Mouse (Mus musculus) lung, postnatal 0 days (tissue): ENCODE data around the gene Cyth1. TPM values are rescaled to one million over a fixed set of nuclear protein-coding genes. Genes with fewer than 3 reads are reported as not detected.

Source experiments
- ATAC-seq: fragments of 200-750 bp; cut with Nextera tagmentation; 2 replicates; pipeline ENCODE4 v1.8.0; 2017; ENCODE audit warnings: moderate library complexity
- DNase-seq: peaks from one replicate; pipeline ENCODE4 v3.0.0-alpha.2; 2016; ENCODE audit warnings: low spot score
- H3K27ac ChIP-seq: fragments of 300-500 bp; sonication (generic); 2 replicates; pipeline ENCODE4 v1.5.1; 2014; ENCODE audit warnings: antibody characterized with exemption, mild to moderate bottlenecking, low read length, mixed read lengths
- H3K27me3 ChIP-seq: fragments of 300-500 bp; sonication (generic); replicated peaks from 2 replicates; pipeline ENCODE4 v1.6.1; 2014; ENCODE audit warnings: low read length, mixed read lengths; ENCODE audit not compliant: insufficient read depth
- H3K36me3 ChIP-seq: fragments of 300-500 bp; sonication (generic); 2 replicates; pipeline ENCODE4 v1.6.1; 2014; ENCODE audit warnings: low read length, mixed read lengths; ENCODE audit not compliant: insufficient read depth
- H3K4me1 ChIP-seq: fragments of 300-500 bp; sonication (generic); 2 replicates; pipeline ENCODE4 v1.6.1; 2014; ENCODE audit warnings: antibody characterized with exemption, low read depth, low read length, mixed read lengths; ENCODE audit not compliant: insufficient read depth
- H3K4me2 ChIP-seq: fragments of 300-500 bp; sonication (generic); replicated peaks from 2 replicates; pipeline ENCODE4 v1.6.1; 2014; ENCODE audit warnings: low read depth, mild to moderate bottlenecking, low read length, moderate library complexity, mixed read lengths
- H3K4me3 ChIP-seq: fragments of 300-500 bp; sonication (generic); 2 replicates; pipeline ENCODE4 v1.5.1; 2014; ENCODE audit warnings: low read depth, low read length
- H3K9ac ChIP-seq: fragments of 300-500 bp; sonication (generic); replicated peaks from 2 replicates; pipeline ENCODE4 v1.6.1; 2014; ENCODE audit warnings: low read depth, mild to moderate bottlenecking
- H3K9me3 ChIP-seq: fragments of 300-500 bp; sonication (generic); 2 replicates; pipeline ENCODE4 v1.6.1; 2016; ENCODE audit warnings: low read length, mixed read lengths
- CTCF ChIP-seq: IDR thresholded peaks from 2 replicates; pipeline ENCODE4 v1.5.1; 2016; ENCODE audit warnings: antibody characterized with exemption, mild to moderate bottlenecking
- EP300 ChIP-seq: IDR thresholded peaks from 2 replicates; pipeline ENCODE4 v1.6.1; 2016; ENCODE audit warnings: antibody characterized with exemption, mild to moderate bottlenecking, control low read depth
- WGBS: fragments of 180-500 bp; shearing (Covaris S2); extraction: QIAGEN DNeasy Blood & Tissue Kit; methylation state at CpG from one replicate; pipeline ENCODE4 v1.1.7; 2014; 5-methylcytosine and 5-hydroxymethylcytosine counted together
- polyA plus RNA-seq: library from polyadenylated mRNA; unstranded; fragments of >200 nt; fragmentation: Nextera tagmentation; extraction: Ambion mirVana; gene quantifications from 2 replicates; pipeline ENCODE4 v1.2.1, GENCODE M21; 2015

Cyth1 gene
- polyA plus RNA-seq, 1 experiment from 2014 or later: 19.5 TPM

DNA sequence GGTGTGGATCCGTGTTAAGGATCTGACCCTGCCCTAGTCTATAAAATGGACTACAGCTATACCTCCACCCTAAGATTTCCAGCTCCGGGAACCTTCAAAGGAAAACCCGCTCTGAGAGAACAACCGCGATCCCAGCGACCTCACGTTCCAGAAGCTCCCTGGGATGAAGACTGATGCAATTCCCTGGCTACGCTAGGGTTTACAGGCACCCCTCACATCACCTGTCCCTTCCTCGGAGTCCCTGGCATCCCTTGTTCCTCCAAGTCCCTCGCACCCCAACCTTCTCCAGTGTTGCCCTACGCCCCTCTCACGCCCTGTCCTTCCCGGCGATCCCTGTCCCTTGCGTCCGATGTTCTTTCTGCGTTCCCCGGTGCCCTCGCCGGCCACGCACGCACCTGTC lies 41.2 kb upstream of the Cyth1 start:
- Histone ChIP-seq H3K36me3 (peaks cover 6% of the 10 kb centered on the region; the same call in 1 of the 2 replicates), H3K27me3 (no peaks in the 10 kb centered on the region), H3K9ac (peak overlapping the region; percentile 85), H3K27ac (peak overlapping the region; percentile 93), H3K4me3 (peak overlapping the region; percentile 81), H3K9me3 (no peaks in the 10 kb centered on the region), H3K4me2 (peak overlapping the region; percentile 79), H3K4me1 (peaks cover 14% of the 10 kb centered on the region; the same call in 1 of the 2 replicates)
- TF ChIP-seq CTCF (no peak), EP300 (no peak)
- WGBS: under 1% methylated on average over 22 of the region's 22 CpGs
- ATAC-seq: 0 out of 2 replicates have a peak, but pooled peaks have one; percentile 0
- DNase-seq: peak; percentile 50

GRCm38 (mm10) chr11:118289037-118289511 lies 40.7 kb upstream of the Cyth1 start:
- Histone ChIP-seq H3K4me3 (peak overlapping the region; percentile 81), H3K36me3 (peaks cover 11% of the 10 kb centered on the region; the same call in 1 of the 2 replicates), H3K27me3 (no peaks in the 10 kb centered on the region), H3K4me2 (peak overlapping the region; percentile 79), H3K27ac (peak overlapping the region; percentile 93; the same call in 1 of the 2 replicates), H3K4me1 (peaks cover 14% of the 10 kb centered on the region; the same call in 1 of the 2 replicates), H3K9ac (peak overlapping the region; percentile 85), H3K9me3 (no peaks in the 10 kb centered on the region)
- DNase-seq (peak; percentile 50), ATAC-seq (no peak)
- TF ChIP-seq EP300 (no peak), CTCF (no peak)
- under 1% methylated on average over 16 of the region's 16 CpGs for WGBS

DNA sequence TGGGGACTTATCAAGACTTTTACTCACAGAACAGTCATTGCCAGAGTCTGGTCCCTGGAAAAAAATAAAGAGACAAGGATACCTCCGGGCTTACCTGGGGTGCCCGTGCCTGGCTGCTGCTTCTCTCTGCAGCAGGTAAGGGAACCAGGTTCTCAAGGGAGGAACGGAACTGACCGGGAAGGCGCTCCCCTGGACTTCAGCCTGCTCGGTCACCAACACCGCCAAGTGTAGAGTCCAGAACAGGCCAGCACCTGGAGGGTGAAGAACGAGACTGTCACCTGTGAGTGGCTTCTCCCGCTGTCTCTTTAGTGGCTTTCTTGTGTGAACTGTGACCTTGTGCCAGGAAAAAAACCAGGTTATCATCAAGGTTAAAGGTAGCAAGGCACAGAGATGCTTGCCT lies 39.2 kb upstream of the Cyth1 start:
- no peak for DNase-seq
- Histone ChIP-seq H3K27ac (peak overlapping the region; percentile 14; the same call in 1 of the 2 replicates), H3K9me3 (no peaks in the 10 kb centered on the region), H3K4me2 (no peak overlapping the region), H3K27me3 (no peaks in the 10 kb centered on the region), H3K4me3 (no peak overlapping the region), H3K36me3 (peaks cover 21% of the 10 kb centered on the region; the same call in 1 of the 2 replicates), H3K4me1 (peaks cover 14% of the 10 kb centered on the region; the same call in 1 of the 2 replicates), H3K9ac (no peak overlapping the region)
- TF ChIP-seq CTCF (no peak), EP300 (no peak)
- ATAC-seq: no peak
- WGBS: 91% methylated on average over 9 of the region's 9 CpGs

DNA sequence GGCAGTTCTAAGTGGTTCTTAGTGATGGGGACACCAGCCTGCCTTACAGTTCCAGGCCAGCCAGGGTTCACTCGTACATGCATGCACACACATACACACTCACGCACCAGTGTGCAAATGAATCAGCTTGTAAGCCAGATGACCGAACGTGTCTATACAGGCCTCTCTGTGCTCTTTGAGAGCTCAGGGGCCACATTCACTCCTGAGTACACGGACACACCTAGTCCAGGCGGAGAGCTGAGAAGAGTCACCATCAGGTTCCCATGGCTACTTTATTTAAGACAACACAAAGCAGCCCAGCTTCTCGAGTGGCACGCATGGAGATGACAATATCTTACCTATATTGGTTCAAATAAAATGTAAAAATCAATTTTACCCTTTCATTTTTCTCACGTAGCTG lies 38.0 kb upstream of the Cyth1 start:
- H3K4me2 ChIP-seq: no peak overlapping the region
- 70% methylated on average over 9 of the region's 9 CpGs for WGBS
- no peaks in the 10 kb centered on the region for H3K9me3 ChIP-seq
- H3K27me3 ChIP-seq: no peaks in the 10 kb centered on the region
- H3K9ac ChIP-seq: no peak overlapping the region
- peaks cover 24% of the 10 kb centered on the region; the same call in 1 of the 2 replicates for H3K36me3 ChIP-seq
- peak; percentile 53 for DNase-seq
- TF ChIP-seq EP300 (no peak), CTCF (no peak)
- ATAC-seq: no peak
- peaks cover 14% of the 10 kb centered on the region; the same call in 1 of the 2 replicates for H3K4me1 ChIP-seq
- peak overlapping the region; percentile 63 for H3K27ac ChIP-seq
- H3K4me3 ChIP-seq: no peak overlapping the region

DNA sequence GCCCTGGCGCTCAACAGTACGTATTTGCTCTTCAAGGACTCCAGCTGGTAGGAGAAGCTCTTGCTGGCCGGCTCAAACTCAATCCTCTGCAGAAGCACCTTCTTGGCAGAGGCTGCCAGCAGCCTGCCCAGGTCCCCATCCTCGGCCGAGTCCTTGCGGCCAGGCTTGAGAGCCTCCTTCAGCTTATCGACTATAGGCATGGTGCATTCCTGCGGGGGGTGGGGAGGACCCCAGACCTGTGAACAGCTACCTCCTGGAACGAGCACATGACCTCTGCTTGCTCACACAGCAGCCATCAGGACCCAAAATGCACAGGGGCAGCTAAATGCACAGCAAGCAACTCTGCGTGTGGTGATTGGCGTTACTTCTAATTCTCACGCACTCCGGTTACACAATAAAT lies 37.4 kb upstream of the Cyth1 start:
- Histone ChIP-seq H3K9ac (no peak overlapping the region), H3K4me3 (no peak overlapping the region), H3K9me3 (no peaks in the 10 kb centered on the region), H3K4me1 (peaks cover 13% of the 10 kb centered on the region; the same call in 1 of the 2 replicates), H3K27me3 (no peaks in the 10 kb centered on the region), H3K36me3 (peaks cover 24% of the 10 kb centered on the region; the same call in 1 of the 2 replicates), H3K27ac (peak overlapping the region; percentile 63), H3K4me2 (no peak overlapping the region)
- ATAC-seq: peak; percentile 23
- DNase-seq: peak; percentile 84
- TF ChIP-seq EP300 (no peak), CTCF (no peak)
- WGBS: 61% methylated on average over 13 of the region's 13 CpGs

DNA sequence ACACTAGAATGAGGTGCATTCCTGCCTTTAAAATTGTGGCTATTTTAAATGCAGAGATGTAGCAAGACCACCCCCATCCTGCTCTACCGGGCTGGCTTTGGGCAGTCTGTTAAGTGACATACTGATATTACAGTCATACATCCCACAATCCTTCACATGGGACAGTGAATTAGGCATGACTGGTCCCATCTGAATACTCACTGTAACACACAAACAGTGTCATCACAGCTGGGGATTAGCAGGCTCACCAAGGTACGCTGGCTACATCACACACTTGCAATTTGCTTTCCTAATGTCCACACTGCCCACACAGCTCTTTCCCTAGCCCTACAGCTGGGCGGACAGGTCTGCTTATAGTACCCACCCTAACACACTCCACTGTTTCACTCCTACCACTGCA lies 31.8 kb upstream of the Cyth1 start:
- 85% methylated on average over 3 of the region's 3 CpGs for WGBS
- Histone ChIP-seq H3K27ac (no peak overlapping the region), H3K9me3 (no peaks in the 10 kb centered on the region), H3K4me1 (no peaks in the 10 kb centered on the region), H3K4me2 (no peak overlapping the region), H3K27me3 (no peaks in the 10 kb centered on the region), H3K4me3 (no peak overlapping the region), H3K9ac (no peak overlapping the region), H3K36me3 (peaks cover 45% of the 10 kb centered on the region; the same call in 1 of the 2 replicates)
- no peak for TF ChIP-seq CTCF
- no peak for TF ChIP-seq EP300
- ATAC-seq (no peak), DNase-seq (no peak)
